Mouse (Mus musculus) forebrain, embryonic 15.5 days (tissue): ENCODE results near the gene Acvr1c. TPM values are rescaled to one million over a fixed set of nuclear protein-coding genes. Genes with fewer than 3 reads are reported as not detected.

Experiments used
- ATAC-seq: fragments of 200-750 bp; cut with Nextera tagmentation; replicated peaks from 2 replicates; pipeline ENCODE4 v1.8.0; 2017; ENCODE audit warnings: mild to moderate bottlenecking, moderate TSS enrichment, moderate library complexity
- H3K27ac ChIP-seq: fragments of 300-500 bp; sonication (generic); replicated peaks from 2 replicates; pipeline ENCODE4 v1.5.1; 2015; ENCODE audit warnings: mild to moderate bottlenecking, inconsistent platforms
- H3K27me3 ChIP-seq: fragments of 300-500 bp; sonication (generic); 2 replicates; pipeline ENCODE4 v1.6.1; 2015; ENCODE audit warnings: inconsistent platforms
- H3K36me3 ChIP-seq: fragments of 300-500 bp; sonication (generic); 2 replicates; pipeline ENCODE4 v1.6.1; 2015; ENCODE audit warnings: mild to moderate bottlenecking, inconsistent platforms
- H3K4me1 ChIP-seq: fragments of 300-500 bp; sonication (generic); 2 replicates; pipeline ENCODE4 v1.6.1; 2015; ENCODE audit warnings: inconsistent platforms
- H3K4me2 ChIP-seq: fragments of 300-500 bp; sonication (generic); replicated peaks from 2 replicates; pipeline ENCODE4 v1.6.1; 2015; ENCODE audit warnings: mild to moderate bottlenecking, inconsistent platforms
- H3K4me3 ChIP-seq: fragments of 300-500 bp; sonication (generic); 2 replicates; pipeline ENCODE4 v1.5.1; 2015; ENCODE audit warnings: mild to moderate bottlenecking, inconsistent platforms
- H3K9ac ChIP-seq: fragments of 300-500 bp; sonication (generic); replicated peaks from 2 replicates; pipeline ENCODE4 v1.6.1; 2015; ENCODE audit warnings: mild to moderate bottlenecking, inconsistent platforms
- H3K9me3 ChIP-seq: fragments of 300-500 bp; sonication (generic); 2 replicates; pipeline ENCODE4 v1.6.1; 2016; ENCODE audit warnings: inconsistent platforms
- WGBS: fragments of 180-500 bp; shearing (Covaris S2); methylation state at CpG from one replicate; pipeline ENCODE4 v1.1.7; 2015; ENCODE audit warnings: mixed read lengths; 5-methylcytosine and 5-hydroxymethylcytosine counted together
- polyA plus RNA-seq: library from polyadenylated mRNA; unstranded; fragments of >200 nt; fragmentation: Nextera tagmentation; extraction: Ambion mirVana; gene quantifications from 2 replicates; pipeline ENCODE4 v1.2.1, GENCODE M21; 2015

Gene Acvr1c
- polyA plus RNA-seq, result 1.0 and 1.5 TPM in 2 replicates

DNA sequence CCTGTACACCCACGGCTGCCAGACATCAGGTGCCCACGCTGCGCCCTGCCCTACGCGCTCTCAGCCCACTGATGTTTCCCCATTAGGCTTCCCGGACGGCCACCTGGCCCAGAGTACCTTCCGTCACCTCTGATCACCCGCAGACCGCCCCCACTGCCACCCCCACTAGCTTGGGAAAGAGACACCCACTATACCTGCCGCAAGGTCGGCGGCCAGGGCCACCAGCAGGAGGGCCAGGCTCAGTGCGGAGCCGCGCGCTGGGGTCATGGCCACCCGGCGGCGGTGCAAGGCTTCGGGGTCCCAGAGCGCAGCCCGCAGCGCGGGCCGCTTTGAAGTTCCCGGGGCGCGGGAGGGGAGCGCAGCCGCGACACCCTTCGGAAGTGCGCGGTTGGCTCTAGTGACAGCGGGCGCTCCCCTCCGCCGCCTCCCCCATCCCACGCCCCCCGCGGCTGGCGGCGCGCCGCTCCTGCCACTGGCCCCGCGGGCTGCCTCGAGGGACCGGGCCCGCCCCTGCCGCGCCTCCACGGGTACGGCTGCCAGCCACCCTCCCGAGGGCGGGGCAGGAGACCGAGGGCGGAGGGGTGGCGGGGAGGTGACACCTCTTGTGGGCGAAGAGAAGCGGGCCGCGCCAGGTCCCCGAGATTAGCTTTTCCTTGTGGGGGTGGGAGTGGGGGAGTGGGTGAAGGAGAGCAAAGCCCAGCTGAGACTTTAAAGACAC is at the start of gene Acvr1c:
TSS of gene Acvr1c (minus strand) at position 482 of the 718 bp plus-strand sequence.
- WGBS, result under 1% methylated on average over 42 of the region's 65 CpGs
- peak within 1 kb of the TSS; percentile 60 for H3K4me3 ChIP-seq

DNA sequence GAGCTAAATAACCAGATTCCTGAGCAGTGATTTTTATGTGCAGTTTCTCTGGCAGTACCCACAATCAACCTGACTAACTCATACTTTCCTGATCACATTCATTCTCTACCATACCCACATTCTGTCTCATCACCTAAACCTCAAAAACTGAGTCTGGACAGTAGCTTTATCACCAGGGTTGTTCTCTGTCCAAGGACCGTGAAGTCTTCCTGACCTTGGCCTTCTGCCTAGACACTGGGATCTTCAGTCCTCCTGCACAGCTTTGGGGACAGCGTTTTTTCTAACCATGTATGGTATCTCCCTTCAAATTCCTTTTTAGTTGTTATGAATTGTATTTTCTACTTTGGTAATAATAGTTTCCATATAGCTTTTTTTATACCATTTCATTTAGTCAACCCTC is 45.8 kb upstream of the Acvr1c start:
- Histone ChIP-seq H3K4me1 (no peaks in the 10 kb centered on the region), H3K27me3 (no peaks in the 10 kb centered on the region), H3K36me3 (no peaks in the 10 kb centered on the region), H3K4me3 (no peak overlapping the region), H3K4me2 (no peak overlapping the region), H3K27ac (no peak overlapping the region), H3K9ac (no peak overlapping the region), H3K9me3 (no peaks in the 10 kb centered on the region)
- no peak for ATAC-seq
- WGBS, result 89% methylated on average over 2 of the region's 2 CpGs

More for the DNA sequence above, at the start of gene Acvr1c:
- H3K27ac ChIP-seq, result no peak within 1 kb of the TSS
- H3K9me3 ChIP-seq, result no peaks in the 10 kb centered on the region
- H3K9ac ChIP-seq, result peak within 1 kb of the TSS; percentile 56
- H3K36me3 ChIP-seq, result no peaks in the 10 kb centered on the region
- peak; percentile 88 for ATAC-seq
- no peaks in the 10 kb centered on the region for H3K27me3 ChIP-seq
- peak within 1 kb of the TSS; percentile 100 for H3K4me2 ChIP-seq
- H3K4me1 ChIP-seq, result peaks cover 13% of the 10 kb centered on the region

DNA sequence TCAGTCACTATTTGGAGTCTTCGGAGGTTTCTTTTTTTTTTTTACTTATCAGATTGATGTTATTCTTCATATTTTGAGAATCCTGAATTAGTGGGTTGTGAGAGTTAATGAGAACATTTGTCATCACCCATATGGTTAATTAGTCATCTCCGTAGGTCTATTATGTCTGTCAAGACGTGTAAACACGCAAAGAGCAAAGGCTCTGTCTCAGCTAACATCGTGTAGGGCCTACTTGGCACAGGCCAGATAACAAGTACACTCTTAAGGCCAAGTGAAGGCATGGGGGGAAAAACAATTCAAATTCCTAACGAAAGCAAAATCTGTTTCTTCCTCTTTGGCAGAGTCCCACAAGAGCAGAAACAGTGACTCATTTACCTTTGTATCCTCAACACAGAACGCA is 30.9 kb upstream of the Acvr1c start:
- Histone ChIP-seq H3K9me3 (no peaks in the 10 kb centered on the region), H3K36me3 (no peaks in the 10 kb centered on the region), H3K27me3 (no peaks in the 10 kb centered on the region), H3K27ac (no peak overlapping the region), H3K4me2 (no peak overlapping the region), H3K4me3 (no peak overlapping the region), H3K4me1 (no peaks in the 10 kb centered on the region), H3K9ac (no peak overlapping the region)
- peak; percentile 64; the same call in 1 of the 2 replicates for ATAC-seq
- WGBS, result 50% methylated on average over 7 of the region's 7 CpGs

DNA sequence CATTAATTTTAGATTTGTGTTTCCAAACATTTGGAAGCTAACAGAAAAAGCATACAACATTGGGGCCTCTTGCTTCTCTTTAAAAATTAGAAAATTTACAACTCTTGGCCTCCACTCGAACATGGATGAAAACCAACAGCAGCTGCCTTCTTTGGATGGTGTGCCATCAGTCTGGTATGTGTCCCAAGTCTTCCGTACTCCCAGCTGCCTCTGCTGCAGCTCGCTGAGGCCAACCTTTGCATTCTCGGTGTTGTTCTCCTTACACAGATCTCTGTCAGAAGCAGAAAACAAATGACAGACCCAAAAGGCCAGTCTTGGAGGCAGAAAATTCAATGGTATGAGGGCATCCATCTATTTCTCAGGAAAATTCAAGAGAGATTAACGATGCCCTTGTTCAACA is 22.3 kb upstream of the Acvr1c start:
- no peak overlapping the region for H3K4me3 ChIP-seq
- 0 out of 2 replicates have a peak, but pooled peaks cover under 1% of the 10 kb centered on the region for H3K9me3 ChIP-seq
- no peak overlapping the region for H3K4me2 ChIP-seq
- H3K27me3 ChIP-seq, result no peaks in the 10 kb centered on the region
- H3K36me3 ChIP-seq, result no peaks in the 10 kb centered on the region
- H3K27ac ChIP-seq, result peak overlapping the region; percentile 51
- H3K4me1 ChIP-seq, result peaks cover 23% of the 10 kb centered on the region
- ATAC-seq, result no peak; the same call in 1 of the 2 replicates
- H3K9ac ChIP-seq, result no peak overlapping the region
- 48% methylated on average over 5 of the region's 5 CpGs for WGBS

DNA sequence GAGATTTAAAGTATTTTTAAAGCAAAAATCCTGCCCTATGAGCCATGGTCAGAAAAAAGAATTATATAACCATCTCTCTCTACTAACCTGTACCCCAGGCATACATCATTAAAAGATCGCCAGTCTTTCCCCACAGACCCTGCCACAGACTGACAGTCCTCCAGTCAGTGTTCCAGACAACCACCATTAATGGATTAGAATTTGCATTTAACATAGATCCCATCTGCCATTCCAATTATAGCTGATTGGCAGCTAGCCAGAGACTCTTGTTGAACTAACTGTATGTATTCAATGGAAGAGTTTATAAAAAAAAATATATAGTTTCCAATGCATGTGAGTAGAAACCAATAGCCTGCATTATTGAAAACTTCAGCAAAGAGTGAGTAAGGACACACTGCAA is 21.8 kb upstream of the Acvr1c start:
- H3K4me1 ChIP-seq, result peaks cover 23% of the 10 kb centered on the region
- H3K27me3 ChIP-seq, result no peaks in the 10 kb centered on the region
- H3K27ac ChIP-seq, result peak overlapping the region; percentile 51
- no peak overlapping the region for H3K4me2 ChIP-seq
- no peaks in the 10 kb centered on the region for H3K36me3 ChIP-seq
- peak; percentile 80; the same call in 1 of the 2 replicates for ATAC-seq
- WGBS, result 13% methylated on average over 1 of the region's 1 CpGs
- no peak overlapping the region for H3K9ac ChIP-seq
- H3K9me3 ChIP-seq, result 0 out of 2 replicates have a peak, but pooled peaks cover 2% of the 10 kb centered on the region
- no peak overlapping the region for H3K4me3 ChIP-seq

DNA sequence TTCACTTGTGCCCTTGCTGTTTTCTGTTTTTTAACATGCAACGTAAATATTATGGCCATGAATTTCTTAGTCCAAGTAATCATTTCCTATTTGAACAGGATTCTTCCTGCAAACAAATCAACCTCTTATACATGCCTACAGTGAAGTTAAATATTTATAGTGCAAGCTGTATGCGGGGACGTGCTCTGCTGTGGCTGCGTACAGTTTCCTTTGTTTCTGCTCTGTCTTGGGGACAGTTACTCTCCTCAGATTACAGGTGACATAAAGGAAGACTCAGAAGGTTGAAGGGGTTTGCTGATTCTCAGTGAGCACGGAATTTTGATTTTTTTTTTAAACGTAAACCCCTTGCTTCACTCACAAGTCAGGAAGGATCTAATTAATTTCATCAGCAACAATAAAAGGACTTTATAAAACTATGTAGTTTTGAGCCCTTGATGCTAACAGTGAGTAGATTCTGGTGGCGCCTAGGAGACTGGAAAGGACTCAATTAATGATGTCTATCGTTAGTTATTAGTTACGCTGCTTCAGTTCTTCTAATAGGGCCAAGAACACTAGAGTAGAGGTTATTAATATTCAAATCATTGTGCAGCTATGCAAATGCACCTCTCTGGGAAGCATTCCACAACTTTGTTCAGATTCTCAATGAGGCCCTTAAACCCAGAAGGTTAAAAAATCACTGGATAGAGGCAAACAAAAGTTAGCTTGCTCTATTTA is 19.9 kb upstream of the Acvr1c start:
- no peak overlapping the region for H3K4me2 ChIP-seq
- ATAC-seq, result no peak
- peaks cover 23% of the 10 kb centered on the region for H3K4me1 ChIP-seq
- no peaks in the 10 kb centered on the region for H3K27me3 ChIP-seq
- no peak overlapping the region for H3K4me3 ChIP-seq
- no peaks in the 10 kb centered on the region for H3K36me3 ChIP-seq
- H3K9me3 ChIP-seq, result 0 out of 2 replicates have a peak, but pooled peaks cover 2% of the 10 kb centered on the region
- 29% methylated on average over 9 of the region's 9 CpGs for WGBS
- H3K27ac ChIP-seq, result no peak overlapping the region
- H3K9ac ChIP-seq, result no peak overlapping the region

DNA sequence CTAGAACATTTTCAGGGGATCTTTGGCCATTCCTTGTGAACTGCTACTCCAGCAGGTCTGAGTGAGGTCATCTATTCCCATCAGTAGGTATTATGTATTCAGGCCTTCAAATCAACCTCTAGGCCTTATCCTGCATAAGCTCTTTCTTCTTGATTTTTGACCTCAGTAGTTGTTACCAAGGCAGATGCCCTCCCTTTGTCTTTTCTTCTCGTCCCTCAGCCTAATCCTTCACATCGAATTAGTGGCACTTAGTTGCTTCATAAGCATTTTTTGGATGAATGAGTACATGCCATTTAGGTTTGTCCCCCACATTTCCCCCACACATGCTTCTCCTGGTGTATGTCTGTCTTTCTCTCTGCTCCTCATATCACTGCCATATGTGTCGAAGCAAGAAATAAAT is 8.5 kb upstream of the Acvr1c start:
- Histone ChIP-seq H3K4me3 (no peak overlapping the region), H3K4me1 (no peaks in the 10 kb centered on the region), H3K9ac (no peak overlapping the region), H3K4me2 (no peak overlapping the region), H3K27ac (no peak overlapping the region), H3K9me3 (no peaks in the 10 kb centered on the region), H3K36me3 (no peaks in the 10 kb centered on the region), H3K27me3 (no peaks in the 10 kb centered on the region)
- ATAC-seq, result no peak
- 64% methylated on average over 3 of the region's 3 CpGs for WGBS

DNA sequence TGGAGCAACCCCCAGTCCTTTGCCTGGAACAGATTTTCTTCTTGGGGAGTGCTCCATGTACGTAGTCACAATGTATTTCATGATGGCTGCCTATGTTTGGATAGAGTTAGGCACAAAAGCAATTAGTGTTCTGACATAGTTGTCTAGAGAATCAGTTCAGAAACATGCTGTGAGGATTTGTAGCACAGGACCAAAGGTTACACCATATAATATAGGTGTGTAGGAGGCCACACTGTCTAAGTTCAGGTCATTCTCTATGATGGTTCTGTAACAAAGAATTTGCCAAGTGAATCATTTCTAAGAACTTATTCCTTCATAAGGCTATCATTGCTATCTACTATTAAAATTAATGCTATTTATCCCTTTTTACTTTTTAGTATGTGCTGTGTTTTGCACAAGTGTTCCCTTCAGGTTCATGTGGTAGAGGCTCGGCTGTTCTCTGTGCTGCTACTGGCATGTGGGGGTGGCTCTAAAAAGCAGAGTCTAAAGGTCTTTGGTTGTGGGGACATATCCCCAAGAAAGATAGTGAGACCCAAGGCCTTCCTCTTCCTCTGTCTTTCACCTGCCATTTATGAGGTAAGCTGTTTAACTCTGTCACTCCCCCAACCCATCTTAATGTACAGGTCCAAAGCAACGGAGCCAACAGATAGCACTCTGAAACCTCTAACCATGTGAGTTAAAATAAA is 3.8 kb upstream of the Acvr1c start:
- Histone ChIP-seq H3K4me2 (no peak overlapping the region), H3K36me3 (no peaks in the 10 kb centered on the region), H3K9me3 (no peaks in the 10 kb centered on the region), H3K9ac (no peak overlapping the region), H3K27me3 (no peaks in the 10 kb centered on the region), H3K4me1 (peaks cover 13% of the 10 kb centered on the region), H3K4me3 (no peak overlapping the region), H3K27ac (no peak overlapping the region)
- 95% methylated on average over 3 of the region's 3 CpGs for WGBS
- no peak for ATAC-seq

DNA sequence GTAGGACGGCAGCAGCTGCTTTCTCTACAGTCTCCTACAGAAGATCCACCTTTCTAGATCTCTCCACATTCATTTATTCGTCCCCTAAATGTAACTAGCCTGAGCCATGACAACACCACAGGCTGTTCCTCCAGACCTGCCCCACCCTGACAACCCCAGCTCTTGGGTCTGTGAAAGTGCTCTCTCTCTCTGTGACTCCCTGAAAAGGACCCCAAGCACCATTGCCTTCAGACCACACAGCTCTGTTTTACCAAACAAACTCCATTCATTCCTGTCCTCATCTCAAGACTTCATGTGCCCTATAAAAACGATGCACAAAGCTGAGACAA is 401 bp upstream of the Acvr1c start:
- no peak; the same call in 1 of the 2 replicates for ATAC-seq

DNA sequence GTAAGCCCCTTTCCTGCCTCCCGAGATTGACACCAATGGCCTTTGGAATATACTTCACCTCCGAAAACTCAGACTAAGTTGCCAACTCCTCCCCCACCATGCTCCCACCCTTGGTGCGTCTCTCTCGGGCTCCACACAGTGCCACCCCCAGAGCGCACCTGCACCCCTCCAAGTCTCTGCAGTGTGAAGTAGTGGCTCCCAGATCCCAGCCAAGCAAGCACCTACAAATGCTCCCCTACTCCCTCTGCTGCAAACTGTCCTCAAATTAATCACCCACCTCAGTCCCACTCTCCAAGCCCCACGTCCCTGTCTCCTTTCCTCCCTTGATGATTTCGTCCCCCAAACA is 654 bp downstream of the Acvr1c start:
- H3K4me1 ChIP-seq, result peaks cover 13% of the 10 kb centered on the region
- no peaks in the 10 kb centered on the region for H3K36me3 ChIP-seq
- peak overlapping the region; percentile 56 for H3K9ac ChIP-seq
- no peaks in the 10 kb centered on the region for H3K27me3 ChIP-seq
- H3K9me3 ChIP-seq, result no peaks in the 10 kb centered on the region
- WGBS, result 0% methylated on average over 7 of the region's 7 CpGs
- peak overlapping the region; percentile 60 for H3K4me3 ChIP-seq
- peak; percentile 70 for ATAC-seq
- H3K4me2 ChIP-seq, result peak overlapping the region; percentile 100
- no peak overlapping the region for H3K27ac ChIP-seq

More for the DNA sequence above, 401 bp upstream of the Acvr1c start:
- no peaks in the 10 kb centered on the region for H3K36me3 ChIP-seq
- no peaks in the 10 kb centered on the region for H3K9me3 ChIP-seq
- H3K4me3 ChIP-seq, result peak overlapping the region; percentile 60
- no peaks in the 10 kb centered on the region for H3K27me3 ChIP-seq
- peaks cover 13% of the 10 kb centered on the region for H3K4me1 ChIP-seq
- H3K9ac ChIP-seq, result peak overlapping the region; percentile 56; the same call in 1 of the 2 replicates
- H3K4me2 ChIP-seq, result peak overlapping the region; percentile 100
- no peak overlapping the region for H3K27ac ChIP-seq
- 9% methylated on average over 3 of the region's 3 CpGs for WGBS

DNA sequence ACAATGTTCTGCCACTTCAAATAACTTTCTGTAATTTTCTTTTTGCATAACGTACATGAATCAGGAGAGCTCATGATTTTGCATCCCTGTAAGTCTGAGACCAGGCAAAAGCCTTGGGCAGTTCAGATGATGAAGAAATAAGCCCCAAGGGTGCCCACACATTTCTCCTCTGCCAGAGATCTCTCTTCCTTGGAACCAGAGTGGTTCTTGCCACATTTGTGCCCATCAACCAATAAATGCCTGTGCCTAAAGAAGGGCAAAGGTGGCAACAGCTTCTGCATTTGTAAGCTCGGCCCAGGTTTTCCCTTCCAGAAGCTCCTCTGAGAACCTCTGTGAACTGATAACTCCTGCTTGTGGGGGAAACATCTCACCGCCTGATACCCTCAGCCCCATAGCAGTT is 3.3 kb downstream of the Acvr1c start:
- ATAC-seq, result no peak
- Histone ChIP-seq H3K9me3 (no peaks in the 10 kb centered on the region), H3K4me1 (peaks cover 13% of the 10 kb centered on the region), H3K36me3 (no peaks in the 10 kb centered on the region), H3K9ac (no peak overlapping the region), H3K4me2 (no peak overlapping the region), H3K27ac (no peak overlapping the region), H3K27me3 (no peaks in the 10 kb centered on the region), H3K4me3 (no peak overlapping the region)
- 90% methylated on average over 3 of the region's 3 CpGs for WGBS

DNA sequence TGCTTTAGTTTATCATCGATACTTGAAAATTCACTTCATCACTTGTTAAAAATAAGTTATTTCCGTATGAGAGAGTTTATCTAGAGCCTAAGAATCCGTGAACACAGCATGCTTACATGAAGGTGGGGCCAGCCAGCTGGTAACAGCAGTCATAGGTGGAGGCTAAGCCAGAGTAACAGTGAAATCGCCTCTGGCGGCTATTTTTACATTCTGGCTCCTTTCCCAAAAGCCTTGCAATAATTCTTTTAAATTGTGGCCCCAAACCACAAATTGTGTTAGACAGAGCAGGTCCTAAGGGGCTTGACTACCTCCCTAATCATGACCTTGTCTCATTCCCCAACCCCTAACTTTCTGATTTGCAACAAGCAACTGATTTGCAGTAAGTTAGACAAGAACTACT is 4.8 kb downstream of the Acvr1c start:
- Histone ChIP-seq H3K4me3 (no peak overlapping the region), H3K27ac (no peak overlapping the region), H3K9me3 (no peaks in the 10 kb centered on the region), H3K27me3 (no peaks in the 10 kb centered on the region), H3K4me1 (peaks cover 12% of the 10 kb centered on the region), H3K4me2 (no peak overlapping the region), H3K9ac (no peak overlapping the region), H3K36me3 (no peaks in the 10 kb centered on the region)
- ATAC-seq, result no peak
- 81% methylated on average over 5 of the region's 5 CpGs for WGBS
